Mouse (Mus musculus) liver, embryonic 11.5 days (tissue): ENCODE data around the gene Fstl4. TPM values are rescaled to one million over a fixed set of nuclear protein-coding genes. Genes with fewer than 3 reads are reported as not detected.
"Not testable (repeated sequence)": the region's sequence is repeated elsewhere in the genome, so short reads cannot be mapped to it uniquely, and the experiment has no call there.

Source experiments
- ATAC-seq: fragments of 200-750 bp; cut with Nextera tagmentation; replicated peaks from 2 replicates; pipeline ENCODE4 v1.8.0; 2017; ENCODE audit warnings: moderate number of reproducible peaks, mild to moderate bottlenecking, moderate TSS enrichment, moderate library complexity; ENCODE audit not compliant: low FRiP score
- DNase-seq: peaks from one replicate; pipeline ENCODE4 v3.0.0-alpha.2; 2017; ENCODE audit warnings: low spot score
- H3K27ac ChIP-seq: fragments of 300-500 bp; sonication (generic); 2 replicates; pipeline ENCODE4 v1.5.1; 2014; ENCODE audit warnings: mild to moderate bottlenecking, low read depth, low read length, control low read depth
- H3K27me3 ChIP-seq: fragments of 300-500 bp; sonication (generic); replicated peaks from 2 replicates; pipeline ENCODE4 v1.6.1; 2014; ENCODE audit warnings: low read length, mixed read lengths; ENCODE audit not compliant: control insufficient read depth, insufficient read depth
- H3K36me3 ChIP-seq: fragments of 300-500 bp; sonication (generic); 2 replicates; pipeline ENCODE4 v1.6.1; 2014; ENCODE audit warnings: mild to moderate bottlenecking, low read length, moderate library complexity, mixed read lengths; ENCODE audit not compliant: control insufficient read depth, insufficient read depth
- H3K4me1 ChIP-seq: fragments of 300-500 bp; sonication (generic); replicated peaks from 2 replicates; pipeline ENCODE4 v1.6.1; 2014; ENCODE audit warnings: low read length, mixed read lengths; ENCODE audit not compliant: control insufficient read depth, insufficient read depth
- H3K4me2 ChIP-seq: fragments of 300-500 bp; sonication (generic); 2 replicates; pipeline ENCODE4 v1.6.1; 2014; ENCODE audit warnings: mild to moderate bottlenecking, control low read depth, moderate library complexity
- H3K4me3 ChIP-seq: fragments of 300-500 bp; sonication (generic); 2 replicates; pipeline ENCODE4 v1.5.1; 2014; ENCODE audit warnings: low read depth, low read length, control low read depth
- H3K9ac ChIP-seq: fragments of 300-500 bp; sonication (generic); 2 replicates; pipeline ENCODE4 v1.6.1; 2014; ENCODE audit warnings: low read depth, low read length, control low read depth
- H3K9me3 ChIP-seq: fragments of 300-500 bp; sonication (generic); 2 replicates; pipeline ENCODE4 v1.6.1; 2016; ENCODE audit warnings: low read length, inconsistent platforms, mixed read lengths; ENCODE audit not compliant: control insufficient read depth
- WGBS: fragments of 180-500 bp; shearing (Covaris S2); extraction: QIAGEN DNeasy Blood & Tissue Kit; methylation state at CpG from one replicate; pipeline ENCODE4 v1.1.7; 2014; 5-methylcytosine and 5-hydroxymethylcytosine counted together
- polyA plus RNA-seq: library from polyadenylated mRNA; unstranded; fragments of >200 nt; fragmentation: Nextera tagmentation; extraction: Ambion mirVana; gene quantifications from 2 replicates; pipeline ENCODE4 v1.2.1, GENCODE M21; 2014

The Fstl4 gene
- polyA plus RNA-seq, 1 experiment from 2014 or later: 0.49 TPM

DNA sequence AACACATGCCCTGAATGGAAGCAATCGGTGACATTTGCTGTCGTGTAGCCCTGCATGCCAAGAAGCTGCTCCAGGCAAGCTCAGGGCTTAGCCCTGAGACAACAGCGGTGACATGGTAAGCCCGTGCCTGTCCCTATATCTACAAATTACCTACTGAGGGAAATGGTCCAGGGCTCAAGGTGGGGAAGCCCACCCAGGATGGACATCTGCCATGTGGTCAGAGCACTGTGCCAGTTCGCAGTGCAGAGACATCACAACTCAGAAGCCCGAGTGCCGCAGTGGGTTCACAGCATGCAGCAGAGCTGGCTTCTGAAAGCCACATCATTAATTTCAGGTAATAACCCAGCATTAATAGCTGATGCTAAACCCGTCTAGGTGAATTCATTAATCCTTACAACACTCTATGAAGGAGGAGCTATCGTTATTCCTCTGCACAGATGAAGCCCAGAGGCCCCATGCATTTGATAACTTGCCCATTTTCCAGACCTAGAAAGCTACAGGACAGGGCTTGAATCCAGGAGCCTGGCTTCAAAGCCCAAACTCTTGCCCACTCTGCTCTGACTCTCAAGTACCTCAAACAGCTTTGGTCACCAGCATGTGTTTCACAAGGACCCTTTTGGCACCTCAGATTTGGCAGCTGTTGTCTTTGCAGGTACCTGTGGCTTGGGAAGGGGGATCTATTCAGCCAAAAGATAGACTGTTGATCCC is 321.6 kb downstream of the Fstl4 start:
- Histone ChIP-seq H3K4me1 (no peaks in the 10 kb centered on the region), H3K27ac (no peak overlapping the region), H3K4me2 (no peak overlapping the region), H3K27me3 (no peaks in the 10 kb centered on the region), H3K9ac (no peak overlapping the region), H3K9me3 (no peaks in the 10 kb centered on the region), H3K4me3 (no peak overlapping the region), H3K36me3 (no peaks in the 10 kb centered on the region)
- DNase-seq (no peak), ATAC-seq (no peak)
- 81% methylated on average over 9 of the region's 9 CpGs for WGBS

DNA sequence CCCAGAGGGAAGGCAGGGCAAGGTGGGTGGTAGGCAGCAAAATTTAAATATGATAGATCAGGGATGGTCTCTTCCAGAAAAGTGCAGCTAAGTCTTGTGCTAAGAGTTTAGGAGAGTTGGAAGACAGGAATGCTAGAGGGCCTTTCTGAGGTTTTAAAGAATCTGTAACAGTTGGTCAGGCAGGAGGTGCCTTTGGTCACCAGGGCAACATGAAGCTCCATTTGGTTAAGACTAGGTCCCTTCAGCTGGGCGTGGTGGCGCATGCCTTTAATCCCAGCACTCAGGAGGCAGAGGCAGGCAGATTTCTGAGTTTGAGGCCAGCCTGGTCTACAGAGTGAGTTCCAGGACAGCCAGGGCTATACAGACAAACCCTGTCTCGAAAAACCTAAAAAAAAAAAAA is 323.5 kb downstream of the Fstl4 start:
- not testable (repeated sequence) for H3K9ac ChIP-seq, H3K4me3 ChIP-seq, H3K4me2 ChIP-seq, H3K36me3 ChIP-seq, DNase-seq, H3K27me3 ChIP-seq, H3K4me1 ChIP-seq, ATAC-seq, H3K9me3 ChIP-seq, H3K27ac ChIP-seq
- WGBS: 91% methylated on average over 3 of the region's 3 CpGs

DNA sequence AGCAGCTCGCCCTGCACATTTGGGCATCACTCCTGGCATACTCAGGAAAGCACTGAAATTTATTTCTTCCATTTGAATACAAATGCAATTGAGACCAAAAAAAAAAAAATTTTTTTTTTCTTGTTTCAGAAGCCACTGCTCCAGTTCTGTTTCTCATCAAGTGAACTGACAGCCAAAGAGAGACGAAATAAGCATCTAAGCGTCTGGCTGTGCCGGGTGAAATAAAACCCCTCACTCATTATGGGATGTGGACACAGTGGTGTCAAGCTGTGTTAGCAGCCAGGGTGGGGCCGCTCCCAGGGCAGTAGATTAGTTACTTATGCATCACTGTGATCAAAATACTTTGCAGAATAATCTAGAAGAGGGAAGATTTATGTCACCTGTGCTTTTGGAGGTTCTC is 327.2 kb downstream of the Fstl4 start:
- ATAC-seq (no peak), DNase-seq (no peak)
- Histone ChIP-seq H3K36me3 (no peaks in the 10 kb centered on the region), H3K27ac (no peak overlapping the region), H3K9me3 (no peaks in the 10 kb centered on the region), H3K4me1 (no peaks in the 10 kb centered on the region), H3K27me3 (no peaks in the 10 kb centered on the region), H3K4me2 (no peak overlapping the region), H3K9ac (no peak overlapping the region), H3K4me3 (no peak overlapping the region)
- WGBS: 60% methylated on average over 5 of the region's 5 CpGs

DNA sequence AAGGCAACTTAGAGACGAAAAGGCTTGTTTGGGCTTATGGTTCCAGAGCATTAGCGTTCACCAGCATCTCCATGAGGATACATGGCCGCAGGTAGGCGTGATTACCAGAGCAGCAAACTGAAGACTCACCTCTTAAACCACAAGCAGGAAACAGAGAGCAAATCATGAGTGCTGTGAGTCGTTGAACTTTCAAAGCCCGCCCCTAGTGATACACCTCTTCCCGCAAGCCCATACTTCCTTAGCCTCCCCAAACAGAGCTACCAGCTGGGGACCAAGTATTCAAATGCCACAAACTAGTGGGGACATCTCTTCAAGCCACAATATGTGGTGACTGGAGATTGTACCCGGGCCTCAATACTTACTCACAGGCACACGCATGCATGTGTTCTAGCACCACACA is 332.4 kb downstream of the Fstl4 start:
- ATAC-seq (no peak), DNase-seq (no peak)
- 67% methylated on average over 9 of the region's 9 CpGs for WGBS
- H3K36me3 ChIP-seq: no peaks in the 10 kb centered on the region
- H3K4me2 ChIP-seq: no peak overlapping the region
- H3K9me3 ChIP-seq: no peaks in the 10 kb centered on the region
- no peak overlapping the region for H3K4me3 ChIP-seq
- no peak overlapping the region for H3K27ac ChIP-seq
- H3K27me3 ChIP-seq: no peaks in the 10 kb centered on the region
- no peaks in the 10 kb centered on the region for H3K4me1 ChIP-seq
- no peak overlapping the region for H3K9ac ChIP-seq

DNA sequence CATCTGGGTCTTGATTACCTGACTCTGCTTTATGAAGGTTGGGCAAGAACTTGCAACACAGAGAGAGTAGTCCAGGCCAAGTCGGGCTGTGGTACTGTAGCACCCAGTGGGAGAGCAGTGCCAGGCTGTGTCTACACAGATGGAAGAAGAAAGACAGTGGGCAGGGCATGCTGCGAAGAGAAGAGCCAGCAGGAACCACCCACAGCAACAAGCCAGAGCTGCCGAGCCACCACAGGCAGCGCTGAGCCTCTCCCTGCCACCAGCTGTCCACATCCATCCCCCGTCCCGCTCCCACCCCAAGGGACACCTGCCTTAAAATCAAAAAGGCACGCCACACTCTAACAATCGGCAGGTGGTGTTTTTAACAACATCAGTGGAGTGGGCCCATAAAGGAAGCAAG is 332.9 kb downstream of the Fstl4 start:
- no peak overlapping the region for H3K4me3 ChIP-seq
- ATAC-seq (no peak), DNase-seq (no peak)
- H3K9ac ChIP-seq: no peak overlapping the region
- H3K9me3 ChIP-seq: no peaks in the 10 kb centered on the region
- no peak overlapping the region for H3K4me2 ChIP-seq
- H3K27ac ChIP-seq: no peak overlapping the region
- WGBS: 81% methylated on average over 8 of the region's 8 CpGs
- no peaks in the 10 kb centered on the region for H3K27me3 ChIP-seq
- H3K4me1 ChIP-seq: no peaks in the 10 kb centered on the region
- H3K36me3 ChIP-seq: no peaks in the 10 kb centered on the region

DNA sequence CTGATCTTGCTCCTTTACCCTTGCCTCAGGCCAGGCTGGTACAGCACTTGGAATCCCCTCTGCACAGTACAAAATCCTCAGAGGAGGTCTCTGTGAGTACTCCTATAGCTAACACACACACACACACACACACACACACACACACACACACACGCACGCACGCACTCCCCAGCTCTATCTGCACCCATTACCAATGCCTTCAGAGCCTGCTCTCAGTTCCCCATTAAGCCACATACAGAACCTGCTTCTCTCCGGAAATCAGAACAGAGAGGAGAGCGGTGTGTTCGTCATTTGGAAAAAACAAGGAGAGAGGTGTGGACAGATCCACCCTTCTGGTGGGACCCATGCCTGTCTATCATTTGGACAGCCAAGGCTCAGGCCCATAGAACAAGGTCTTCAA is 333.4 kb downstream of the Fstl4 start:
- Histone ChIP-seq H3K27me3 (no peaks in the 10 kb centered on the region), H3K4me1 (no peaks in the 10 kb centered on the region), H3K9ac (no peak overlapping the region), H3K4me3 (no peak overlapping the region), H3K36me3 (no peaks in the 10 kb centered on the region), H3K27ac (no peak overlapping the region), H3K4me2 (no peak overlapping the region), H3K9me3 (no peaks in the 10 kb centered on the region)
- WGBS: 86% methylated on average over 6 of the region's 6 CpGs
- no peak for ATAC-seq
- no peak for DNase-seq

DNA sequence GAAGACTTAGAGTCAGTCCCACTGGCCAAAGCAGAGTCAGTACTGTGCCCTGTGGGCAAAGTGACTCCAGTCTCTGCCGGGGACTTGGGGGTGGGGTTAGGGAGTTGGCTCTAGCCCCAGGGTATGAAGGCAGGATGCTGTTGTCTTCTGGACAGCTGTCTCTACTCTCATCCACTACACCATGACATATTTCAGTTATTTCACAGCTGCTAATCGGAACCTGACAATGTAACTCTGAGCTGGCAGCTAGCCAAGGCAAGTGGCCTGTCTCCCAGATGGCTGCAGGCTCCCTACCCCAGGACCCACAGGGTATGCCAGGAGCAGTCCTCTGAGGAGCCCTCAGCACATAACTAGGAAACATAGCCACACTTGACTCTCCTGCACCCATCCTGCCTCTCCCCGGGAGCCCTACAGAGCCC is 334.4 kb downstream of the Fstl4 start:
- Histone ChIP-seq H3K9ac (no peak overlapping the region), H3K4me2 (no peak overlapping the region), H3K27ac (no peak overlapping the region), H3K27me3 (no peaks in the 10 kb centered on the region), H3K4me1 (no peaks in the 10 kb centered on the region), H3K36me3 (no peaks in the 10 kb centered on the region), H3K9me3 (no peaks in the 10 kb centered on the region), H3K4me3 (no peak overlapping the region)
- ATAC-seq (no peak), DNase-seq (no peak)
- 79% methylated on average over 3 of the region's 3 CpGs for WGBS

DNA sequence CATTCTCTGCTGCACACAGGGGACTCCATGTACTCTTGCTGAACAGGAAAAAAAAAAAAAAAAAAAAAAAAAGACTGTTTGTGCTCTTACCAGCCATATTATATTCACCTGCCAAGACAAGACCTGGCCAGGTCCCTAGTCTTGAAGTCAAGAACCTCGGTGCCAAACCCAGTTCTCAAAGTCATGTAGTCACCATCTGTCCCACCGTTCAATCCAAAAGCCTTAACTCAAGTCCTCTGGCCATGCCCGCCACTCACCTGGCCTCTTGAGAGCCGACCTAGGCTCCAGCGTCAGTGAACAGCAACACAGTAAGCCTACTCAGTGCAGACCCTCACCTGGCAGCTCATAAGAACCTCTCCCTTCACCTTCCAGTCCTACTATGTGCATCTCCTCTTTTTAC is 334.9 kb downstream of the Fstl4 start:
- ATAC-seq (no peak), DNase-seq (no peak)
- WGBS: 85% methylated on average over 5 of the region's 5 CpGs
- Histone ChIP-seq H3K9ac (no peak overlapping the region), H3K27ac (no peak overlapping the region), H3K9me3 (no peaks in the 10 kb centered on the region), H3K36me3 (no peaks in the 10 kb centered on the region), H3K4me1 (no peaks in the 10 kb centered on the region), H3K4me3 (no peak overlapping the region), H3K4me2 (no peak overlapping the region), H3K27me3 (no peaks in the 10 kb centered on the region)

DNA sequence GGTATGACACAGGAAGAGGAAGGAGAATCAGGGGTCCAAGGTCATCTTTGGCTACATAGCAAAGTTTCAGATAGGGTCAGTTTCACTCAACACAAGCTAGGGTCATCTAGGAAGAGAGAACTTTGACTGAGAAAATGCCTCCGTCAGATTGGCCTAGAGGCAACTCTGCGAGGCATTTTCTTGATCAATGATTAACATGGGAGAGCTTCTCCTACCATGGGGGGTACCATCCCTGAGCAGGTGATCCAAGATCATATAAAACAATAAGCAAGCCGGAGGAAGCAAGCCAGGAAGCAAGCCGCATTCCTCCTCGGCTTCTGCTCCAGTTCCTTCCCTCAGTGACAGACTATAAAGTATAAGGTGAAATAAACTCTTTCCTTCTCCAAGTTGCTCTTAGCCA is 337.3 kb downstream of the Fstl4 start:
- ATAC-seq (no peak), DNase-seq (no peak)
- no peaks in the 10 kb centered on the region for H3K9me3 ChIP-seq
- no peak overlapping the region for H3K4me3 ChIP-seq
- H3K4me1 ChIP-seq: no peaks in the 10 kb centered on the region
- no peaks in the 10 kb centered on the region for H3K36me3 ChIP-seq
- no peak overlapping the region for H3K27ac ChIP-seq
- H3K27me3 ChIP-seq: no peaks in the 10 kb centered on the region
- 79% methylated on average over 5 of the region's 5 CpGs for WGBS
- H3K4me2 ChIP-seq: no peak overlapping the region
- no peak overlapping the region for H3K9ac ChIP-seq
